Comparison of ENCODE assay signal across 20 mouse cellular contexts in genomic region chr2:3157661-3158344, GRCm38 (mm10). TPM values are rescaled to one million over a fixed set of nuclear protein-coding genes. Genes with fewer than 3 reads are reported as not detected.
DNase-seq lines count a peak whose midpoint lies in the region; ATAC-seq and TF ChIP-seq lines count a peak whose summit lies in the region.
"Had no signal": no experiment of that assay in that cellular context is flagged by ENCODE, and none has a peak within 500 bp of the region (broad histone marks: within the 10 kb centered on the region; RNA-seq: fewer than 3 reads in every experiment).

No protein-coding gene starts in this region.

- H3K4me1 ChIP-seq in kidney, postnatal 0 days (replicated peaks; ENCODE audit: insufficient read depth, low read length): peaks cover 18% of the 10 kb centered on the region; the same call in 1 of the 2 replicates
- H3K4me1 ChIP-seq in cortical plate, adult 2 months (ENCODE audit: control insufficient read depth, insufficient read depth, low read length): peaks cover 29% of the 10 kb centered on the region
- H3K4me1 ChIP-seq in forebrain, embryonic 11.5 days (replicated peaks; ENCODE audit: control insufficient read depth, insufficient read depth, low read length): no peaks in the 10 kb centered on the region
- H3K4me1 ChIP-seq in heart, embryonic 11.5 days (ENCODE audit: control insufficient read depth, insufficient read depth, low read length): peaks cover 28% of the 10 kb centered on the region

- peak; percentile 45 for DNase-seq in adrenal gland, adult 8-10 months
- DNase-seq in adrenal gland, postnatal 4 days (ENCODE audit: low spot score in 2 of 2): no peak
- DNase-seq in kidney, postnatal 0 days (ENCODE audit: low spot score): no peak
- DNase-seq in kidney, adult 18-20 months: no peak
- DNase-seq in forebrain, embryonic 11.5 days (ENCODE audit: low spot score): no peak
- DNase-seq: heart, postnatal 14 days; layer of hippocampus, postnatal 36 days; lung, adult 2 months; midbrain, embryonic 14.5 days; thymus, postnatal 25 days had no signal

- H3K9ac ChIP-seq in kidney, postnatal 0 days (ENCODE audit: low read depth, low read length): no peak overlapping the region
- H3K9ac ChIP-seq in forebrain, embryonic 11.5 days (ENCODE audit: low read length): no peak overlapping the region
- no peak overlapping the region for H3K9ac ChIP-seq in heart, embryonic 11.5 days (ENCODE audit: low read depth, low read length)
- H3K9ac ChIP-seq: hindbrain, embryonic 15.5 days; liver, embryonic 12.5 days had no signal

- H3ac ChIP-seq in C2C12 (ENCODE audit: control insufficient read depth, insufficient read length, low read depth): no peak overlapping the region

- no peak for TF ChIP-seq POLR2A in cortical plate, adult 2 months (IDR thresholded peaks at IDR 0.05; ENCODE audit: extremely low read depth, insufficient read depth, low read length)

- TF ChIP-seq CTCF in kidney, postnatal 0 days (IDR thresholded peaks at IDR 0.05; ENCODE audit: low read depth): no peak
- TF ChIP-seq CTCF in C2C12 (IDR thresholded peaks at IDR 0.05; ENCODE audit: control insufficient read depth, insufficient read depth, insufficient read length): no peak
- no peak for TF ChIP-seq CTCF in cortical plate, adult 2 months (IDR thresholded peaks at IDR 0.05; ENCODE audit: extremely low read depth, insufficient read depth, low read length)

- H3K4me2 ChIP-seq in kidney, postnatal 0 days (ENCODE audit: low read length): no peak overlapping the region
- no peak overlapping the region for H3K4me2 ChIP-seq in forebrain, embryonic 11.5 days (ENCODE audit: low read depth, low read length, severe bottlenecking)
- no peak overlapping the region for H3K4me2 ChIP-seq in heart, embryonic 11.5 days
- H3K4me2 ChIP-seq: hindbrain, embryonic 15.5 days; liver, embryonic 12.5 days had no signal

- no peaks in the 10 kb centered on the region for H3K27me3 ChIP-seq in kidney, postnatal 0 days (ENCODE audit: insufficient read depth, low read length)
- no peaks in the 10 kb centered on the region for H3K27me3 ChIP-seq in C2C12 (ENCODE audit: control insufficient read depth, insufficient read depth, insufficient read length)
- no peaks in the 10 kb centered on the region for H3K27me3 ChIP-seq in forebrain, embryonic 11.5 days (ENCODE audit: control insufficient read depth, insufficient read depth, low read length)
- H3K27me3 ChIP-seq in heart, embryonic 11.5 days (ENCODE audit: control insufficient read depth, insufficient read depth, low read length): no peaks in the 10 kb centered on the region
- H3K27me3 ChIP-seq: CH12.LX; hindbrain, embryonic 15.5 days; liver, embryonic 12.5 days had no signal

- 48% methylated on average over 10 of the region's 10 CpGs for WGBS in kidney, postnatal 0 days
- 89% methylated on average over 10 of the region's 10 CpGs for WGBS in forebrain, embryonic 11.5 days
- 67% methylated on average over 10 of the region's 10 CpGs for WGBS in heart, embryonic 11.5 days (ENCODE audit: insufficient replicate concordance)

- H3K27ac ChIP-seq in kidney, postnatal 0 days: 0 out of 2 replicates have a peak overlapping the region, but pooled peaks have one; percentile 22
- peak overlapping the region; percentile 61; the same call in 1 of the 2 replicates for H3K27ac ChIP-seq in cortical plate, adult 2 months (ENCODE audit: insufficient read depth, low read length)
- no peak overlapping the region for H3K27ac ChIP-seq in forebrain, embryonic 11.5 days (ENCODE audit: low read depth, low read length)
- H3K27ac ChIP-seq in heart, embryonic 11.5 days (ENCODE audit: low read depth, low read length): no peak overlapping the region
- H3K27ac ChIP-seq: hindbrain, embryonic 15.5 days; liver, embryonic 12.5 days had no signal

- H3K79me2 ChIP-seq in C2C12 (ENCODE audit: control insufficient read depth, insufficient read depth): peaks cover 97% of the 10 kb centered on the region

- no peak overlapping the region for H3K4me3 ChIP-seq in kidney, postnatal 0 days (replicated peaks; ENCODE audit: low read depth, low read length)
- H3K4me3 ChIP-seq in C2C12 (ENCODE audit: insufficient read depth, poor library complexity, severe bottlenecking): no peak overlapping the region
- H3K4me3 ChIP-seq in cortical plate, adult 2 months (ENCODE audit: insufficient read depth, low read length): no peak overlapping the region
- H3K4me3 ChIP-seq in forebrain, embryonic 11.5 days (ENCODE audit: low read depth, low read length): no peak overlapping the region
- no peak overlapping the region for H3K4me3 ChIP-seq in heart, embryonic 11.5 days (ENCODE audit: low read depth, low read length)
- H3K4me3 ChIP-seq: hindbrain, embryonic 15.5 days; liver, embryonic 12.5 days had no signal

- ATAC-seq in kidney, postnatal 0 days (replicated peaks; ENCODE audit: low FRiP score, low read depth): no peak
- no peak for ATAC-seq in forebrain, embryonic 11.5 days (replicated peaks; ENCODE audit: low FRiP score)
- ATAC-seq in heart, embryonic 11.5 days (replicated peaks; ENCODE audit: insufficient number of reproducible peaks, low FRiP score, low TSS enrichment): no peak
- ATAC-seq: forebrain, embryonic 16.5 days; intestine, embryonic 16.5 days; liver, embryonic 12.5 days had no signal

- H3K9me3 ChIP-seq in kidney, postnatal 0 days (replicated peaks; ENCODE audit: low read length): no peaks in the 10 kb centered on the region
- H3K9me3 ChIP-seq in forebrain, embryonic 11.5 days (ENCODE audit: control insufficient read depth, low read length): no peaks in the 10 kb centered on the region
- H3K9me3 ChIP-seq in heart, embryonic 11.5 days (replicated peaks; ENCODE audit: control insufficient read depth, low read length): no peaks in the 10 kb centered on the region
- H3K9me3 ChIP-seq: hindbrain, embryonic 15.5 days; liver, embryonic 12.5 days; megakaryocyte, embryonic 14.5 days had no signal

- H3K36me3 ChIP-seq in kidney, postnatal 0 days (ENCODE audit: insufficient read depth, low read length): no peaks in the 10 kb centered on the region
- no peaks in the 10 kb centered on the region for H3K36me3 ChIP-seq in C2C12 (ENCODE audit: control insufficient read depth, insufficient read depth)
- H3K36me3 ChIP-seq in forebrain, embryonic 11.5 days (ENCODE audit: control insufficient read depth, insufficient read depth, low read length): no peaks in the 10 kb centered on the region
- H3K36me3 ChIP-seq in heart, embryonic 11.5 days (ENCODE audit: control insufficient read depth, insufficient read depth, low read length): no peaks in the 10 kb centered on the region
- H3K36me3 ChIP-seq: hindbrain, embryonic 15.5 days; liver, embryonic 12.5 days had no signal

- peaks cover 15% of the 10 kb centered on the region for H3K79me3 ChIP-seq in C2C12 (ENCODE audit: low read depth)

TF ChIP-seq in C2C12, 6 proteins besides CTCF, POLR2A, EP300 and RAD21:
- TF ChIP-seq FOSL1 (IDR thresholded peaks at IDR 0.05; ENCODE audit: insufficient read depth, low read length, poor library complexity, severe bottlenecking) (no peak), MYOD1 (IDR thresholded peaks at IDR 0.05; ENCODE audit: control insufficient read depth, insufficient read length, low read depth) (peak; percentile 93)

RNA-seq across cellular contexts. Expression of gene Fam171a1, which starts 43.8 kb away (rescaled TPM):
- 10 to 100 TPM; 27.0 to 39.4 (median 35.4) TPM for total RNA-seq in adrenal gland, adult 8-10 months (2022)
- total RNA-seq in adrenal gland, postnatal 4 days (2021): 10 to 100 TPM; 46.7 to 50.3 TPM
- 36.4 and 39.8 TPM in 2 replicates for polyA plus RNA-seq in kidney, postnatal 0 days (2015; fragmentation: Nextera tagmentation; extraction: Ambion mirVana)
- polyA plus RNA-seq in C2C12 (2012; fragmentation: generic; extraction: Trizol): 33.3 TPM
- 41.3 and 42.6 TPM in 2 replicates for polyA plus RNA-seq in cortical plate, adult 2 months (2012; rRNA removed)
- polyA plus RNA-seq in forebrain, embryonic 11.5 days (2014; fragmentation: Nextera tagmentation; extraction: Ambion mirVana): 34.7 and 35.9 TPM in 2 replicates
- polyA plus RNA-seq in heart, embryonic 11.5 days (2014; fragmentation: Nextera tagmentation; extraction: Ambion mirVana): 27.4 and 35.1 TPM in 2 replicates
- total RNA-seq: MEL had no signal

Comparison
In these comparisons a context has a peak if more than half of its experiments do, and no peak if none do; other contexts are left out.
1. H3K27ac ChIP-seq: peak in kidney, postnatal 0 days (single experiment) and cortical plate, adult 2 months (single experiment); none in forebrain, embryonic 11.5 days (single experiment) and heart, embryonic 11.5 days (single experiment).